18 mouse cellular contexts compared by ENCODE assay signal in the genomic region with DNA sequence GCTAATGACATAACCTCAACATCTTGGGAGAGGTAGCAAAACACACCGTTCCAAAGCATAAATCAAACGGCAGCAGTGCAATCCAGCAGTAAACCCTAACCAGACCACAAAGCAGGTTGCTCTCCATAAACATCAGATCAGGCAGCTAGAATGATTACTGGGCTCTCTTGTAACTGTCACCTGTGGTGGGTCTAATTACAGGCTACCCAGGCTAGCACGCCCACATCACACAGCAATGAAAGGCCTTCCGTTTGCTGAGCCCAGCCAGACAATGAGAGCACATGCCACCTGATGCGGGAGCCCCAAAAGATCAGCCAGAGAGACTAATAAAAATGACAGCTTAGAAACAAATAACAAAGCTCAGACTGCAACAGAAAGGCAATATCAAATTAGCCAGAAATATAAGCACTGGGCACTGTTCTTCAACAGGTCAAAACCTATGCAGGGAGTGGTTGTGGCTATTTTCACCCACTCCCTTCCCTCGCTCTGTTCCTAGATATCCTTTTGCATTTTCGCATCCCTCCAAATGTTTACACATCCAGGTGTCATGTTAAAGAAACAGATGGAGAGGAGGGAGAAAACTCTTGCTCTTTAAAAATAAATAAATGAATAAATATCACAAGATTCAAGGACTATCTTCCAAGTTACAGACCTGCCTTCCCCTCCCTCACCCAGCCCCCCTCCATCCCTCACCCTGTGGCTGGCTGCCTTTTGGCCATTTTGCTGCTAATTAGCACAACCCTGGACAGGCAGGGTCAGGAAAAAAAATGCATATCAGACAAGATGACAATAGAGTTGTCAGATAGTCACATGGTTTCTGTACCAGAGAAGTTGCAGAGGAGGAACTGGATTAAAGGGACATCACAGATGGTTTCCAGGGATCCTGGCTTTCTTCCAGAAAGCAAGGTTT.
DNase-seq lines count a peak whose midpoint lies in the region; ATAC-seq lines count a peak whose summit lies in the region.
"Had no signal": no experiment of that assay in that cellular context is flagged by ENCODE, and none has a peak within 500 bp of the region (broad histone marks: within the 10 kb centered on the region; RNA-seq: fewer than 3 reads in every experiment).

No protein-coding gene starts in this region.

- H3K36me3 ChIP-seq in hindbrain, embryonic 12.5 days, result no peaks in the 10 kb centered on the region
- no peaks in the 10 kb centered on the region for H3K36me3 ChIP-seq in hindbrain, embryonic 10.5 days
- no peaks in the 10 kb centered on the region for H3K36me3 ChIP-seq in embryonic facial prominence, embryonic 10.5 days (replicated peaks)
- no peaks in the 10 kb centered on the region for H3K36me3 ChIP-seq in forebrain, embryonic 13.5 days (ENCODE audit: poor library complexity, severe bottlenecking)
- H3K36me3 ChIP-seq: heart, embryonic 15.5 days; midbrain, embryonic 10.5 days; neural tube, embryonic 13.5 days had no signal

- 0 out of 2 replicates have a peak, but pooled peaks have one; percentile 43 for ATAC-seq in hindbrain, embryonic 12.5 days (ENCODE audit: low FRiP score)
- peak; percentile 50 for ATAC-seq in forebrain, embryonic 13.5 days
- ATAC-seq: liver, postnatal 0 days had no signal

- H3K9me3 ChIP-seq in hindbrain, embryonic 12.5 days (replicated peaks), result no peaks in the 10 kb centered on the region
- no peaks in the 10 kb centered on the region for H3K9me3 ChIP-seq in hindbrain, embryonic 10.5 days
- H3K9me3 ChIP-seq in embryonic facial prominence, embryonic 10.5 days, result no peaks in the 10 kb centered on the region
- no peaks in the 10 kb centered on the region for H3K9me3 ChIP-seq in forebrain, embryonic 13.5 days (replicated peaks)
- H3K9me3 ChIP-seq: heart, embryonic 15.5 days; midbrain, embryonic 10.5 days; neural tube, embryonic 13.5 days had no signal

- H3K27ac ChIP-seq in hindbrain, embryonic 12.5 days, result no peak overlapping the region
- no peak overlapping the region for H3K27ac ChIP-seq in hindbrain, embryonic 10.5 days
- H3K27ac ChIP-seq in embryonic facial prominence, embryonic 10.5 days (replicated peaks), result no peak overlapping the region
- no peak overlapping the region for H3K27ac ChIP-seq in forebrain, embryonic 13.5 days
- H3K27ac ChIP-seq: gastrocnemius, adult 2 months; heart, embryonic 15.5 days; midbrain, embryonic 10.5 days; neural tube, embryonic 13.5 days had no signal

- H3K27me3 ChIP-seq in hindbrain, embryonic 12.5 days, result no peaks in the 10 kb centered on the region
- no peaks in the 10 kb centered on the region for H3K27me3 ChIP-seq in hindbrain, embryonic 10.5 days (ENCODE audit: insufficient read depth, poor library complexity, severe bottlenecking)
- no peaks in the 10 kb centered on the region for H3K27me3 ChIP-seq in embryonic facial prominence, embryonic 10.5 days (replicated peaks; ENCODE audit: low read depth, poor library complexity, severe bottlenecking)
- 0 out of 2 replicates have a peak, but pooled peaks cover 6% of the 10 kb centered on the region for H3K27me3 ChIP-seq in forebrain, embryonic 13.5 days
- H3K27me3 ChIP-seq: heart, embryonic 15.5 days; neural tube, embryonic 13.5 days had no signal

- H3K9ac ChIP-seq in hindbrain, embryonic 12.5 days, result no peak overlapping the region
- H3K9ac ChIP-seq in forebrain, embryonic 13.5 days, result no peak overlapping the region
- H3K9ac ChIP-seq: heart, embryonic 15.5 days; liver, postnatal 0 days; neural tube, embryonic 13.5 days had no signal

- no peak overlapping the region for H3K4me2 ChIP-seq in hindbrain, embryonic 12.5 days (replicated peaks)
- H3K4me2 ChIP-seq in forebrain, embryonic 13.5 days, result no peak overlapping the region
- H3K4me2 ChIP-seq: heart, embryonic 15.5 days; neural tube, embryonic 13.5 days had no signal

- no peak overlapping the region for H3K4me3 ChIP-seq in hindbrain, embryonic 12.5 days
- H3K4me3 ChIP-seq in hindbrain, embryonic 10.5 days, result no peak overlapping the region
- no peak overlapping the region for H3K4me3 ChIP-seq in embryonic facial prominence, embryonic 10.5 days
- H3K4me3 ChIP-seq in forebrain, embryonic 13.5 days, result no peak overlapping the region
- H3K4me3 ChIP-seq: gastrocnemius, adult 2 months; heart, embryonic 15.5 days; midbrain, embryonic 10.5 days; neural tube, embryonic 13.5 days had no signal

- DNase-seq in hindbrain, embryonic 10.5 days (ENCODE audit: low spot score), result no peak
- peak; percentile 16 for DNase-seq in embryonic facial prominence, embryonic 10.5 days (ENCODE audit: low spot score)
- peak; percentile 34 for DNase-seq in mesoderm, embryonic 11.5 days (ENCODE audit: low read depth, low spot score)
- DNase-seq in testis, postnatal 10 days (ENCODE audit: low spot score), result no peak
- DNase-seq in spleen, postnatal 36 days (ENCODE audit: low spot score in 2 of 2), result no peak
- DNase-seq: adrenal gland, postnatal 36 days; cerebellum, adult 9-10 months; gastrocnemius, adult 2 months; heart, adult 18-20 months; kidney, postnatal 36 days; layer of hippocampus, adult 9-11 months; liver; liver, postnatal 0 days had no signal

- 46% methylated on average over 7 of the region's 7 CpGs for WGBS in hindbrain, embryonic 12.5 days
- WGBS in hindbrain, embryonic 10.5 days, result 46% methylated on average over 7 of the region's 7 CpGs
- WGBS in embryonic facial prominence, embryonic 10.5 days, result 53% methylated on average over 7 of the region's 7 CpGs
- WGBS in forebrain, embryonic 13.5 days, result 18% methylated on average over 7 of the region's 7 CpGs

- peaks cover 9% of the 10 kb centered on the region; the same call in 1 of the 2 replicates for H3K4me1 ChIP-seq in hindbrain, embryonic 12.5 days
- H3K4me1 ChIP-seq in hindbrain, embryonic 10.5 days (replicated peaks), result peaks cover 20% of the 10 kb centered on the region
- peaks cover 20% of the 10 kb centered on the region for H3K4me1 ChIP-seq in embryonic facial prominence, embryonic 10.5 days
- peaks cover 9% of the 10 kb centered on the region for H3K4me1 ChIP-seq in forebrain, embryonic 13.5 days
- H3K4me1 ChIP-seq: heart, embryonic 15.5 days had no signal

Comparison
In these comparisons a context has a peak if more than half of its experiments do, and no peak if none do; other contexts are left out.
1. DNase-seq: peak in embryonic facial prominence, embryonic 10.5 days (single experiment) and mesoderm, embryonic 11.5 days (single experiment); none in hindbrain, embryonic 10.5 days (single experiment), testis, postnatal 10 days (single experiment) and spleen, postnatal 36 days (0 of 2).